Comparison of ENCODE assay signal across 8 mouse cellular contexts in the genomic region with DNA sequence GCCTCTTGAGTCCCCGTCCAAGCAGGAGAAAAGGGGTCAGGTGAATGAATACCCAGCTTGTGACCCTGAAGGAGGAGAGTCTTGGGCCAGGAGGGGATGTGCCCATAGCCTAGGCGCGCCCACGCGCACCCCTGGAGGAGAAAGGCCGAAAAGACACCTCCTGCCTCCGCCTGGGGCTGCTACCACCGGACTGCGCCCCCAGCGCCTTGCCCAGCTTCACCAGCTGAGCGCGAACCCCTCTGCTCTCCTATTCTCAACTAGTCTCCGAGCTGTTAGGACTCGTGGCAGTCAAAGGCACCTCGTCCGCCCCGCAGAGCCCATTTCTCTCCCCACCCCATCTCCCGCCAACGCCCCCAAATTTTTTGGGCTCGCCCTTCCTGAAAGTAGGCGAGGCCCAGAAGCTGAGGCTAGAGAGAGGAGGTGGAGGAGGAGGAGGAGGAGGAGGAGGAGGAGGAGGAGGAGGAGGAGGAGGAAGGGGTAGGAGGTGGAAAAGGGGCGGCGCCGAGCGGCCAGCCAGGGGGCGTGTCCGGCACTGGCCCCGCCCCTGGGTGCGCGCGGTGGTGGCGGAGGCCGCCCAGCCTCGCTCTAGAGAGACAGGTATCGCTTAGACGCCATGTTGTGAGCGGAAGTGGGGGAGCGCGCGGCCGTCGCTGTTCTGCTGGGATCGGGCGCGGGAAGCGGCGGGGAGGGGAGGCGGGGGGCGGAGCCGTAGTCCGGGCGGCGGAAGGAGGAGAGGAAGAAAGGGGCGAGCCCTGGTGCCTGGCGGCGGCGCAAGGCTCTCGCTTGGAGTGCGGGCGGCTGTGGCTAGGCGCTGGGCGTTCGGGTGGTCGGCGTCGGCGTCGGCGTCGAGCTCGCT. TPM values are rescaled to one million over a fixed set of nuclear protein-coding genes. Genes with fewer than 3 reads are reported as not detected.
DNase-seq lines count a peak whose midpoint lies in the region; ATAC-seq and TF ChIP-seq lines count a peak whose summit lies in the region.

No protein-coding gene starts in this region.

- peak; percentile 98 for ATAC-seq in embryonic facial prominence, embryonic 14.5 days (ENCODE audit: low read depth)
- peak; percentile 96 for ATAC-seq in kidney, embryonic 14.5 days (ENCODE audit: low FRiP score, low TSS enrichment)
- ATAC-seq in monocyte, adult 5-6 weeks (replicated peaks; ENCODE audit: insufficient number of reproducible peaks, low FRiP score, low TSS enrichment, poor library complexity, severe bottlenecking) = peak; percentile 91

- no peaks in the 10 kb centered on the region for H3K36me3 ChIP-seq in embryonic facial prominence, embryonic 14.5 days (ENCODE audit: control insufficient read depth, insufficient read depth, low read length)
- no peaks in the 10 kb centered on the region for H3K36me3 ChIP-seq in kidney, embryonic 14.5 days (ENCODE audit: control insufficient read depth, insufficient read depth, low read length)
- no peaks in the 10 kb centered on the region for H3K36me3 ChIP-seq in liver, adult 2 months (ENCODE audit: control insufficient read depth, insufficient read depth, low read length)

- 14% methylated on average over 52 of the region's 71 CpGs for WGBS in bone marrow, adult 2 months
- 20% methylated on average over 19 of the region's 71 CpGs for WGBS in embryonic facial prominence, embryonic 14.5 days
- 29% methylated on average over 31 of the region's 71 CpGs for WGBS in kidney, embryonic 14.5 days
- under 1% methylated on average over 30 of the region's 71 CpGs for WGBS in liver, adult 2 months

- H3K4me3 ChIP-seq in bone marrow, adult 2 months (replicated peaks; ENCODE audit: control insufficient read depth, low read depth, low read length) = peak overlapping the region; percentile 84
- peak overlapping the region; percentile 62 for H3K4me3 ChIP-seq in embryonic facial prominence, embryonic 14.5 days (ENCODE audit: low read depth, low read length)
- H3K4me3 ChIP-seq in kidney, embryonic 14.5 days (ENCODE audit: low read length) = peak overlapping the region; percentile 63
- H3K4me3 ChIP-seq in liver, adult 2 months (ENCODE audit: insufficient read depth, low read depth, low read length) = peak overlapping the region; percentile 92

- TF ChIP-seq POLR2A in bone marrow, adult 2 months (IDR thresholded peaks at IDR 0.05; ENCODE audit: borderline replicate concordance, control insufficient read depth, low read depth, low read length) = peak; percentile 52; the same call in 1 of the 2 replicates
- TF ChIP-seq POLR2A in liver, adult 2 months (IDR thresholded peaks at IDR 0.05; ENCODE audit: extremely low read depth, insufficient read depth, low read length) = 0 out of 2 replicates have a peak, but pooled peaks have one; percentile 8

- H3K9ac ChIP-seq in embryonic facial prominence, embryonic 14.5 days (ENCODE audit: low read depth, low read length) = peak overlapping the region; percentile 74
- peak overlapping the region; percentile 78 for H3K9ac ChIP-seq in kidney, embryonic 14.5 days (ENCODE audit: low read depth, low read length)
- H3K9ac ChIP-seq in liver, adult 2 months (ENCODE audit: low read depth, low read length) = peak overlapping the region; percentile 83

- no peaks in the 10 kb centered on the region for H3K4me1 ChIP-seq in bone marrow, adult 2 months (ENCODE audit: control insufficient read depth, insufficient read depth, low read length)
- no peaks in the 10 kb centered on the region for H3K4me1 ChIP-seq in embryonic facial prominence, embryonic 14.5 days (ENCODE audit: control insufficient read depth, insufficient read depth, low read length)
- no peaks in the 10 kb centered on the region for H3K4me1 ChIP-seq in kidney, embryonic 14.5 days (ENCODE audit: control insufficient read depth, insufficient read depth, low read length)
- H3K4me1 ChIP-seq in liver, adult 2 months (ENCODE audit: control insufficient read depth, insufficient read depth, low read length) = peaks cover 3% of the 10 kb centered on the region; the same call in 1 of the 2 replicates

- peak overlapping the region; percentile 97 for H3K27ac ChIP-seq in bone marrow, adult 2 months (ENCODE audit: control insufficient read depth, insufficient read depth, low read depth, low read length, poor library complexity)
- H3K27ac ChIP-seq in embryonic facial prominence, embryonic 14.5 days (replicated peaks; ENCODE audit: low read depth, low read length) = peak overlapping the region; percentile 89
- peak overlapping the region; percentile 82 for H3K27ac ChIP-seq in kidney, embryonic 14.5 days (ENCODE audit: low read depth, low read length)
- H3K27ac ChIP-seq in liver, adult 2 months (replicated peaks; ENCODE audit: insufficient read depth, low read depth, low read length) = peak overlapping the region; percentile 77

- no peaks in the 10 kb centered on the region for H3K9me3 ChIP-seq in embryonic facial prominence, embryonic 14.5 days (ENCODE audit: control insufficient read depth, low read length)
- no peaks in the 10 kb centered on the region for H3K9me3 ChIP-seq in kidney, embryonic 14.5 days (ENCODE audit: control insufficient read depth, low read length)

- peak; percentile 93 for DNase-seq in A20 (ENCODE audit: low read depth, low spot score)
- DNase-seq in embryonic facial prominence, embryonic 14.5 days (ENCODE audit: low spot score) = peak; percentile 94
- DNase-seq in heart, adult 9 months (ENCODE audit: low spot score in 2 of 2) = peak; percentile 83 to 91
- peak; percentile 67 for DNase-seq in liver, adult 2 months (ENCODE audit: extremely low read depth, low read depth, low spot score)
- DNase-seq in spleen, postnatal 36 days (ENCODE audit: low spot score in 2 of 2) = peak; percentile 89 to 90

- TF ChIP-seq CTCF in bone marrow, adult 2 months (IDR thresholded peaks at IDR 0.05; ENCODE audit: control insufficient read depth, insufficient read depth, low read length) = 0 out of 2 replicates have a peak, but pooled peaks have one; percentile 25
- peak; percentile 18; the same call in 1 of the 2 replicates for TF ChIP-seq CTCF in liver, adult 2 months (IDR thresholded peaks at IDR 0.05; ENCODE audit: low read depth, low read length)

- peak overlapping the region; percentile 57 for H3K4me2 ChIP-seq in embryonic facial prominence, embryonic 14.5 days (ENCODE audit: low read depth, low read length)
- peak overlapping the region; percentile 46 for H3K4me2 ChIP-seq in kidney, embryonic 14.5 days (replicated peaks; ENCODE audit: low read depth, low read length)

- peaks cover 3% of the 10 kb centered on the region; the same call in 1 of the 2 replicates for H3K79me2 ChIP-seq in liver, adult 2 months (ENCODE audit: control insufficient read depth, insufficient read depth, low read length)

- no peaks in the 10 kb centered on the region for H3K27me3 ChIP-seq in embryonic facial prominence, embryonic 14.5 days (replicated peaks; ENCODE audit: control insufficient read depth, insufficient read depth, low read length)
- H3K27me3 ChIP-seq in kidney, embryonic 14.5 days (ENCODE audit: control insufficient read depth, insufficient read depth, low read length) = no peaks in the 10 kb centered on the region
- no peaks in the 10 kb centered on the region for H3K27me3 ChIP-seq in liver, adult 2 months (ENCODE audit: control insufficient read depth, insufficient read depth, low read length)

RNA-seq across cellular contexts. Expression of a gene that starts 45.2 kb away (rescaled TPM):
- 10.7 and 13.4 TPM in 2 replicates for polyA plus RNA-seq in bone marrow, adult 2 months (2011; ENCODE audit: insufficient read depth, insufficient read length, low replicate concordance, missing spikeins)
- polyA plus RNA-seq in embryonic facial prominence, embryonic 14.5 days (2014; fragmentation: Nextera tagmentation; extraction: Ambion mirVana) = 9.2 and 11.1 TPM in 2 replicates
- 14.2 and 16.1 TPM in 2 replicates for polyA plus RNA-seq in kidney, embryonic 14.5 days (2014; fragmentation: Nextera tagmentation; extraction: Ambion mirVana)
- total RNA-seq in liver, adult 2 months (2014; rRNA removed) = 6.8 and 7.4 TPM in 2 replicates
- 1.8 and 3.0 TPM in 2 replicates for polyA plus RNA-seq in liver, adult 2 months (2012; rRNA removed)
- 25.0 to 42.6 TPM (median 36.5 TPM) in 3 replicates for total RNA-seq in monocyte, adult 5-6 weeks (2017)

Comparison
In these comparisons a context has a peak if more than half of its experiments do, and no peak if none do; other contexts are left out.
1. Peak in every context shown above with its lines: DNase-seq, ATAC-seq, H3K4me3 ChIP-seq and H3K27ac ChIP-seq.